Mouse (Mus musculus): ENCODE measurements around the gene Pxmp4. TPM values are rescaled to one million over a fixed set of nuclear protein-coding genes. Genes with fewer than 3 reads are reported as not detected.

Gene Pxmp4
- total RNA-seq, 2 experiments from 2014 or later, result 17.4 to 18.6 TPM

GRCm38 (mm10) chr2:154552424-154552907, 51.0 kb downstream of the Pxmp4 start:
- peak; percentile 71 to 85 for DNase-seq (ENCODE audit: extremely low spot score in 1 of 2, low spot score in 2 of 2)
- intact Hi-C loops (cut with DNase I), result loop anchor here (10.0 kb wide), 1 partner anchor 62 kb away; the partner anchor contains the start of genes 4930519P11Rik and Zfp341

GRCm38 (mm10) chr2:154551927-154552326, 51.6 kb downstream of the Pxmp4 start:
- intact Hi-C loops (cut with DNase I), result loop anchor here (10.0 kb wide), 1 partner anchor 63 kb away; the partner anchor contains the start of genes 4930519P11Rik and Zfp341
- no peak for DNase-seq (ENCODE audit: extremely low spot score in 1 of 2, low spot score in 2 of 2)

- intact Hi-C loops (cut with DNase I), result loop anchor here (10.0 kb wide), 1 partner anchor 63 kb away; the partner anchor contains the start of genes 4930519P11Rik and Zfp341
- DNase-seq (ENCODE audit: extremely low spot score in 1 of 2, low spot score in 2 of 2), result no peak
Measured at GRCm38 (mm10) chr2:154551476-154551875, 52.0 kb downstream of the Pxmp4 start, which contains the start of gene Actl10. TSS of gene Actl10 (plus strand) at chr2:154551776.

GRCm38 (mm10) chr2:154550937-154551336, 52.6 kb downstream of the Pxmp4 start:
- intact Hi-C loops (cut with DNase I), result loop anchor here (10.0 kb wide), 1 partner anchor 64 kb away; the partner anchor contains the start of genes 4930519P11Rik and Zfp341
- DNase-seq (ENCODE audit: extremely low spot score in 1 of 2, low spot score in 2 of 2), result no peak

- intact Hi-C loops (cut with DNase I), result loop anchor here (10.0 kb wide), 1 partner anchor 65 kb away; the partner anchor contains the start of genes 4930519P11Rik and Zfp341
- DNase-seq (ENCODE audit: extremely low spot score in 1 of 2, low spot score in 2 of 2), result no peak
Measured at GRCm38 (mm10) chr2:154549886-154550189, 53.7 kb downstream of the Pxmp4 start.

GRCm38 (mm10) chr2:154549127-154549885, 54.2 kb downstream of the Pxmp4 start:
- intact Hi-C loops (cut with DNase I), result no loop called here
- peak in 1 of 2 experiments; percentile 89 for DNase-seq (ENCODE audit: extremely low spot score in 1 of 2, low spot score in 2 of 2)

- peak in 1 of 2 experiments; percentile 74 for DNase-seq (ENCODE audit: extremely low spot score in 1 of 2, low spot score in 2 of 2)
- intact Hi-C loops (cut with DNase I), result no loop called here
Measured at GRCm38 (mm10) chr2:154548688-154549087, 54.8 kb downstream of the Pxmp4 start.

GRCm38 (mm10) chr2:154546711-154547110, 56.8 kb downstream of the Pxmp4 start, which contains the start of gene 1700003F12Rik:
TSS of gene 1700003F12Rik (plus strand) at chr2:154547085.
- intact Hi-C loops (cut with DNase I), result no loop called here
- DNase-seq (ENCODE audit: extremely low spot score in 1 of 2, low spot score in 2 of 2), result no peak

GRCm38 (mm10) chr2:154543567-154544347, 59.8 kb downstream of the Pxmp4 start:
- intact Hi-C loops (cut with DNase I), result no loop called here
- peak; percentile 68 to 79 for DNase-seq (ENCODE audit: extremely low spot score in 1 of 2, low spot score in 2 of 2)

GRCm38 (mm10) chr2:154541630-154542029, 61.9 kb downstream of the Pxmp4 start:
- no peak for DNase-seq (ENCODE audit: extremely low spot score in 1 of 2, low spot score in 2 of 2)
- intact Hi-C loops (cut with DNase I), result no loop called here

- DNase-seq (ENCODE audit: extremely low spot score in 1 of 2, low spot score in 2 of 2), result no peak
- intact Hi-C loops (cut with DNase I), result loop anchor here (1.0 to 5.0 kb wide), 2 partner anchors 102 to 122 kb away; partner anchors contain the start of gene Cbfa2t2
Measured at GRCm38 (mm10) chr2:154539720-154540119, 63.8 kb downstream of the Pxmp4 start.

- no peak for DNase-seq (ENCODE audit: extremely low spot score in 1 of 2, low spot score in 2 of 2)
Measured at GRCm38 (mm10) chr2:154538710-154539109, 64.8 kb downstream of the Pxmp4 start.

GRCm38 (mm10) chr2:154538310-154538709, 65.2 kb downstream of the Pxmp4 start:
- intact Hi-C loops (cut with DNase I), result loop anchor here (5.0 kb wide), 1 partner anchor 101 kb away; the partner anchor contains the start of gene Cbfa2t2
- DNase-seq (ENCODE audit: extremely low spot score in 1 of 2, low spot score in 2 of 2), result no peak

More at GRCm38 (mm10) chr2:154538710-154539109, 64.8 kb downstream of the Pxmp4 start:
- intact Hi-C loops (cut with DNase I), result loop anchor here (1.0 to 5.0 kb wide), 2 partner anchors 101 to 121 kb away; partner anchors contain the start of gene Cbfa2t2

Other genes with a start within 250 kb of the Pxmp4 start
- gene Cdk5rap1, start 230.7 kb downstream of the Pxmp4 start, total RNA-seq (2021), result 10 to 100 TPM; 11.2 to 11.5 TPM
- gene Snta1, start 195.6 kb downstream of the Pxmp4 start, total RNA-seq (2021), result 10 to 100 TPM; 25.9 to 29.9 TPM
- 10 to 100 TPM; 41.7 to 52.1 TPM for gene Cbfa2t2, start 167.2 kb downstream of the Pxmp4 start, total RNA-seq (2021)
- under 1 TPM in 1 of 2 experiments, not detected in 1; 0.71 TPM for gene 1700003F12Rik, start 56.6 kb downstream of the Pxmp4 start, total RNA-seq (2021)
- not detected for gene Actl10, start 51.9 kb downstream of the Pxmp4 start, total RNA-seq (2021)
- 10 to 100 TPM; 59.5 to 63.2 TPM for gene Necab3, start 44.8 kb downstream of the Pxmp4 start, total RNA-seq (2021)
- gene E2f1, start 33.8 kb downstream of the Pxmp4 start, total RNA-seq (2021), result 10 to 100 TPM; 12.2 to 12.6 TPM
- gene Zfp341, start 9.6 kb upstream of the Pxmp4 start, total RNA-seq (2021), result 10 to 100 TPM; 14.3 to 14.7 TPM
- gene 4930519P11Rik, start 9.7 kb upstream of the Pxmp4 start, total RNA-seq (2021), result not detected
- 100 to 1,000 TPM; 203 to 210 TPM for gene Chmp4b, start 48.0 kb upstream of the Pxmp4 start, total RNA-seq (2021)
- not detected for gene Gm14214, start 166.3 kb upstream of the Pxmp4 start, total RNA-seq (2021)
- gene Raly, start 187.4 kb upstream of the Pxmp4 start, total RNA-seq (2021), result 100 to 1,000 TPM in 1 of 2 experiments, 10 to 100 TPM in 1; 93.6 to 104 TPM
- under 1 TPM in 1 of 2 experiments, not detected in 1; 0.77 TPM for gene a, start 187.7 kb upstream of the Pxmp4 start, total RNA-seq (2021)